Mouse (Mus musculus): ENCODE measurements around the gene Capn5. TPM values are rescaled to one million over a fixed set of nuclear protein-coding genes. Genes with fewer than 3 reads are reported as not detected.

Gene Capn5
- total and polyA plus RNA-seq, 3 experiments: 0.04 to 0.54 TPM; not detected in 1

- no peaks in the 10 kb centered on the region for H3K36me3 ChIP-seq (ENCODE audit: control insufficient read depth in 1 of 2, insufficient read depth in 2 of 2, low read length in 2 of 2)
Observed at GRCm38 (mm10) chr7:98145402-98145801, 32.7 kb downstream of the Capn5 start, which contains the start of gene Omp. Gene Omp (minus strand): TSS chr7:98145502.

GRCm38 (mm10) chr7:98142648-98143047 lies 35.4 kb downstream of the Capn5 start:
- Histone ChIP-seq H3K4me3 (ENCODE audit: control insufficient read depth in 1 of 2, insufficient read depth in 1 of 2, low read depth in 2 of 2, low read length in 2 of 2) (no peak overlapping the region), H3K36me3 (ENCODE audit: control insufficient read depth in 1 of 2, insufficient read depth in 2 of 2, low read length in 2 of 2) (no peaks in the 10 kb centered on the region)

More at GRCm38 (mm10) chr7:98145402-98145801, 32.7 kb downstream of the Capn5 start, which contains the start of gene Omp:
- H3K27ac ChIP-seq (ENCODE audit: control insufficient read depth, low read depth, low read length): no peak within 1 kb of the TSS
- H3K4me3 ChIP-seq (ENCODE audit: control insufficient read depth in 1 of 2, insufficient read depth in 1 of 2, low read depth in 2 of 2, low read length in 2 of 2): no peak within 1 kb of the TSS
- no peak within 1 kb of the TSS for H3K9ac ChIP-seq (ENCODE audit: control insufficient read depth, low read depth, low read length, poor library complexity, severe bottlenecking)
- TF ChIP-seq POLR2AphosphoS2 (IDR thresholded peaks at IDR 0.05; ENCODE audit: low read length) (no peak), SIN3A (IDR thresholded peaks at IDR 0.05; ENCODE audit: low read length) (no peak), ZC3H11A (IDR thresholded peaks at IDR 0.05; ENCODE audit: low read depth, low read length) (no peak), TAL1 (IDR thresholded peaks at IDR 0.05; ENCODE audit: low read length) (no peak), TBP (IDR thresholded peaks at IDR 0.05; ENCODE audit: low read depth, low read length) (no peak), USF2 (IDR thresholded peaks at IDR 0.05; ENCODE audit: borderline replicate concordance in 1 of 2, insufficient read depth in 1 of 2, low read depth in 1 of 2, low read length in 2 of 2) (no peak), EP300 (IDR thresholded peaks at IDR 0.05; ENCODE audit: low read depth in 1 of 2, low read length in 2 of 2) (no peak), UBTF (IDR thresholded peaks at IDR 0.05; ENCODE audit: borderline replicate concordance, insufficient read depth, low read depth, low read length) (no peak), MYB (IDR thresholded peaks at IDR 0.05; ENCODE audit: low read depth, low read length) (no peak), MAX (IDR thresholded peaks at IDR 0.05; ENCODE audit: low read length) (no peak), GATA1 (IDR thresholded peaks at IDR 0.05; ENCODE audit: low read depth, low read length) (no peak), GABPA (IDR thresholded peaks at IDR 0.05; ENCODE audit: low read depth, low read length) (no peak), NRF1 (IDR thresholded peaks at IDR 0.05; ENCODE audit: insufficient read depth, low read depth, low read length, poor library complexity, severe bottlenecking) (no peak), MYC (IDR thresholded peaks at IDR 0.05; ENCODE audit: low read depth, low read length) (no peak), POLR2AphosphoS5 (IDR thresholded peaks at IDR 0.05; ENCODE audit: borderline replicate concordance, low read depth, low read length) (no peak)
- no peak for DNase-seq (ENCODE audit: low read depth, low spot score)
- H3K4me1 ChIP-seq (ENCODE audit: control insufficient read depth in 1 of 2, insufficient read depth in 2 of 2, low read length in 2 of 2): no peaks in the 10 kb centered on the region
- no peaks in the 10 kb centered on the region for H3K79me2 ChIP-seq (ENCODE audit: control insufficient read depth, insufficient read depth, low read length, poor library complexity)
- no peaks in the 10 kb centered on the region for H3K9me3 ChIP-seq (replicated peaks; ENCODE audit: insufficient read depth, low read length)
- H3K27me3 ChIP-seq (ENCODE audit: control insufficient read depth in 1 of 2, insufficient read depth in 2 of 2, low read length in 2 of 2): no peaks in the 10 kb centered on the region

More at GRCm38 (mm10) chr7:98142648-98143047, 35.4 kb downstream of the Capn5 start:
- Histone ChIP-seq H3K9me3 (replicated peaks; ENCODE audit: insufficient read depth, low read length) (no peaks in the 10 kb centered on the region), H3K4me1 (ENCODE audit: control insufficient read depth in 1 of 2, insufficient read depth in 2 of 2, low read length in 2 of 2) (no peaks in the 10 kb centered on the region), H3K27me3 (ENCODE audit: control insufficient read depth in 1 of 2, insufficient read depth in 2 of 2, low read length in 2 of 2) (no peaks in the 10 kb centered on the region; a peak in 1 of 4 replicates), H3K9ac (ENCODE audit: control insufficient read depth, low read depth, low read length, poor library complexity, severe bottlenecking) (no peak overlapping the region), H3K79me2 (ENCODE audit: control insufficient read depth, insufficient read depth, low read length, poor library complexity) (no peaks in the 10 kb centered on the region), H3K27ac (ENCODE audit: control insufficient read depth, low read depth, low read length) (no peak overlapping the region)
- TF ChIP-seq MAFK (IDR thresholded peaks at IDR 0.05; ENCODE audit: borderline replicate concordance, low read depth, low read length) (no peak), CTCF (IDR thresholded peaks at IDR 0.05 in 2 of 3, conservative IDR thresholded peaks at IDR 0.05 in 1 of 3; ENCODE audit: control insufficient read depth in 1 of 3, insufficient read depth in 1 of 3, low read depth in 2 of 3, low read length in 3 of 3, poor library complexity in 1 of 3, severe bottlenecking in 1 of 3) (no peak), CHD1 (IDR thresholded peaks at IDR 0.05; ENCODE audit: low read depth, low read length) (no peak), NELFE (IDR thresholded peaks at IDR 0.05; ENCODE audit: low read depth, low read length) (no peak), MYB (IDR thresholded peaks at IDR 0.05; ENCODE audit: low read depth, low read length) (no peak), HCFC1 (IDR thresholded peaks at IDR 0.05; ENCODE audit: low read depth, low read length) (no peak), MAX (IDR thresholded peaks at IDR 0.05; ENCODE audit: low read length) (no peak), POLR2AphosphoS2 (IDR thresholded peaks at IDR 0.05; ENCODE audit: low read length) (no peak)
- no peak for DNase-seq (ENCODE audit: low read depth, low spot score)

Measured in MEL (cell line).